Mouse (Mus musculus) megakaryocyte progenitor cell, adult 5-6 weeks (primary cell): Measurements from ENCODE around the gene Tac2. TPM values are rescaled to one million over a fixed set of nuclear protein-coding genes. Genes with fewer than 3 reads are reported as not detected.
"Not testable (repeated sequence)": the region's sequence is repeated elsewhere in the genome, so short reads cannot be mapped to it uniquely, and the experiment has no call there.

Experiments
- ATAC-seq: replicated peaks from 2 replicates; pipeline ENCODE4 v1.8.0; 2016; ENCODE audit warnings: mild to moderate bottlenecking, moderate TSS enrichment, inconsistent platforms; ENCODE audit not compliant: poor library complexity
- total RNA-seq, 2 experiments: library from RNA; stranded (forward) in 1 of 2; stranded (reverse) in 1 of 2; fragments of 157-497, 149-512 nt in 1 of 2; fragments of 200-1000 nt in 1 of 2; gene quantifications; 2 replicates each; pipeline versions ENCODE4 v1.2.3 to v1.2.4; 2015 to 2017

Tac2 gene
- total RNA-seq, 2 experiments from 2014 or later: 1.2 TPM; not detected in 1

DNA sequence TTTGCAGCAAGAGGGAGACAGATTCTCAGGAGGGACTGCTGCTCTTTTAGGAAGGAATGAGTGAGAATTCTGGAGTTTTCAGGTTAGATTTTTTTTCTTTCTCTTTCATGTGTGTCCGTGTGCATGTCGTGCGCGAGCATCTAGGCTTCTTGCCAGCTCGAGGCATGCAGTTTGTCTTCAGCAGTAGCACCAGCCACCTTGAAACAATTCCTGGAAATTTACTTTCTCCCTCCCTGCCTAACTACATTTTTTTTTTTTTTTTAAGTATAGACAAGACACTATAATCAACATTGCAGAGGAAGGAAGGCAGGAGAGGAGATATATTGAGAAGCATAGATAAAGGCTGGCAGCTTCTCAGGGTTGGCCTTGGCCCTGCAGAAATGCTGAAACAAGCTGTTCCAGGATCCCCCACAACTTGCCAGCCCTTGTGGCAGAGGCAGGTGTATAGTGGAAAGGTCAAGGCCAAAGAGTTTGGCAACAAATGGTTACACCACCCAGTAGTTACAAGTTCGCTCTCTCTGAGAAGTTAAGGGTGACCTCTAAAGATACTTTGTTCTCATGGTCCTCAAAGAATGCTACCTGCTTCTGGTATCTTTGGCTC lies 30.4 kb downstream of the Tac2 start:
- 0 out of 2 replicates have a peak, but pooled peaks have one; percentile 6 for ATAC-seq

DNA sequence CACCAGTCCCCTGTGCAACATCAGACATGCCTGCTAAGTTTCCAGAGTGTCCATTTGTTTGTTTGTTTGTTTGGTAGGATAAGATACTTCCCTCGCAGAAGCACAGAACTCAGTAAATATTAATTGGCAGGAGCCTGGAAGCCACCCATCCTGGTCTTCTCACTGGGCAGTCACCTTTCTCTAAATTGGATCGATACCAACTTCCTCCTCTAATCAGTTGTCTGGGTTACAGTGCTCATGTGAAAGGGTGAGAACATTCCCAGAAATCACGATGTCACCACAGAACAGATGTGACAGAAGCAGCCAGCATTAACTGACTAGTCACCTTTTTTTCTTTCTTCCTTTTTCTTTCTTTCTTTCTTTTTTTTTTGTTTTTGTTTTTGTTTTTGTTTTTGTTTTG lies 31.0 kb downstream of the Tac2 start:
- ATAC-seq: no peak

DNA sequence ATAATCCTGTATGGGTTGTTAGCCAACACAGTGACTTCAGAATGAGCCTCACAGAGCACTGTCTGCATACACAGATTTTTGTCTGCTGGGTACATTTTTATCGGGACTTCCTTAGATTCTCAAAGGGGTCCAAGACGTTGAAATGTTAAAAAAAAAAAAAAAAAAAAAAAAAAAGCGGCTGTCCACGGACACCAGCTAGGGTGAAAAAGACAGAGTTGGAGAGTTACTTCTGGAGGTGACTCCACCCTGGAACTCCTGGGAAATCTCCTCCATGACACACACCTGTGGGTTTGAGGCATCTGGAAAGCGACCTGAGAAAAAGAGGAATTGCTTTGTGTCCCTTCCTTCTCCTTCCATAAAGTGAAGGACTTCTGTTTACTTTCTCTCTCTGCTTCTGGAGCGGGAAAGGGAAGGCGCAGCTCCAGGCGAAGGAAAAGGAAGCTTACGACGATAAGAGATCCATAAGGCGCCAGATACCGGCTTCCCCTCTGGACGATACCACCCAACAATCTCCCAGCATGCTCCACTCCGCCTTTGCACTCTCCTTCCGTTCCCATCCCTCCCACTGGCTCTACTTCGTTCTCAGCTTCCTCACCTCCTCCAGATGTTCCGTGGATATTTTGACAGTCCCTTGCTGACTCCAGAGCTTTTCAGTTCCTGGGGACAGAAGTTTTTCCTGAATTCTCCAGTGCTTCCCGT lies 31.6 kb downstream of the Tac2 start:
- 0 out of 2 replicates have a peak, but pooled peaks have one; percentile 45 for ATAC-seq

DNA sequence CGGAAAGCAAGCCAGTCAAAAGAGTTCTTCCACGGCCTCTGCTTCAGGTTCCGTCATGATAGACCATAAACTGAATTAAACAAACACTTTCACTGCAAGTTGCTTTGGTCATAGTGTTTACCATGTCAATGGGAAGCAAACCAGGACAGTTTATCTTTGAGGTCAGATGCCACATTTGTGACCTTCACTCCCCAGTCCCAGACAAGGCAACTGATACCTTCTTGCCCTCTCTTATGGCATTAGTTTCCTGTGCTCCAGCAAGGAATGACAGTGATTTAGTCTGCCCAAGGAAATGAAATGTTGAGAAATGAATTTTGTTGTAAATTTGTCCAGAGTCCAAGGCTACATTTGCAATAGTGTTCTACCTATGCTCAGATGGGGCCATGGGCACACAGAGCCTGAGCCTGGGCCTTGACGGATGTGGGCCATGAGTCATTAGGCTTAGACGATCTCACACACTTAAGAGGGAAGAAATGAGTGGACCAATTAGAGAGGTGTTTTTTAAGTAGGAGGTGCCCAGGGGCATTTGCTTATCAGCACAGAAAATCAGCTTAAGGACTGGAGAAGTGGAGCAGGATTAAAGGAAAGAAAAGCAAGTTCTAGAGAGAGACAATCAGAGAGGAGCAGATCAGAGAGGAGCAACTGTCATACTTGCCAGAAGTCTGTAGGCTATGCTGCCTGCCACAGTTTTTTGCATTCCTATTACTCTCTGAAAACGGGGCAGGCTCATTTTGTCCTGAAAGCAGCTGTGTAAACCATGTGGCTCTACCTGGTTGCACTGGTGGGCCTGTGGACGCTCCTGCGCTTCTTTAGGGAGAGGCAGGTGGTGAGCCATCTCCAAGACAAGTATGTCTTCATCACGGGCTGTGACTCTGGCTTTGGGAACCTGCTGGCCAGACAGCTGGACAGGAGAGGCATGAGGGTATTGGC lies 35.2 kb downstream of the Tac2 start, which contains the start of the genes Rdh1 and Rdh16f1:
TSS of gene Rdh1 (plus strand) at position 541 of the 930 bp plus-strand sequence.
TSS of gene Rdh16f1 (plus strand) at position 607 of the 930 bp plus-strand sequence.
- no peak for ATAC-seq

DNA sequence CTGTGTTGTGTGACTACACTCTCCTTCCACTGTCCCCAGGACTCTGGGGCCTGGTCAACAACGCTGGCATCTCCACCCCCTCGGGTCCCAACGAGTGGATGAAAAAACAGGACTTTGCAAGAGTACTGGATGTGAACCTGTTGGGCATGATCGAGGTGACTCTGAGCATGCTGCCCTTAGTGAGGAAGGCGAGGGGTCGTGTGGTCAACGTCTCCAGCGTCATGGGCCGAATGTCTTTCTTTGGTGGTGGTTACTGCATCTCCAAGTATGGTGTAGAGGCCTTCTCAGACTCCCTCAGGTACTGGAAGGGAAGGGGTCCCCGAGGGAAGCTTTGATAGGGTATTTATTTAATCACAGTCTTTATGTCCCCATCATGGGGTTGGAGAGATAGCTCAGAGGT lies 38.6 kb downstream of the Tac2 start:
- not testable (repeated sequence) for ATAC-seq

DNA sequence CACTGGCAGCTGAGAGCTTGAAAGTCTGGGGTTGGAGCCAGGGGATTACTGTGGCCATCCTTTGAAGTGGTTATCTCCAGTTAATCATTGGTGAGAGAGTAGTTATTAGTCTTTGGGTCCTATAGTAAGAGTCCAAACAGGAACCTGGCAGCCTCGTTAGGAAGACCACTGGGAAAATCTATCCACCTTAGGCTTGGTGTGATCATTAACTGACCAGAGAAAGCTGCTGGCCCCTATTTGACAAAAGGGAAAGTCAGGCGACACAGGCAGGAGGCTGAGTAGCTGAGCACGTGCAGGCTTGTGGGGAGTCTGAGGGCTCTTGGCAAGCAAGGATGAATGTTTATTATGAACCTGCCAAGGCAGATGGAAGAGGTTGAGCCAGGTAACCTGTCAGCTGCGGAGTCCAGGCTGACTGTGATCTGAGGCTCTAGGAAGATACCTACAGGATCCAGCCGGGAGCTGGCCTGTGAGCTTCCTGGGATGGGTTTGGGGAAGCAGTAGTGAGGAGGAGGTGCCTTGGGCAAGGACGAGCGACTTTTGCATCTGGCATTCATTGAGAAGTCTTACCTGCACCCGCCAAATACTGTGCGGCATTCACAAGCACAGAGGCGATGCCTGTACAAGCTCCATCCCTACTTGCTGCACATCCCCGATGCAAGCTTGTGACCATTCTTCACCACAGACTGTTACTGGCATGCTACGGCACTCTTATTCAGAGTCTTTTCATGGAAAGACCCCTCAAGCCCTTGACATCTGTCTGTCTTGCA lies 39.8 kb downstream of the Tac2 start:
- ATAC-seq: no peak

DNA sequence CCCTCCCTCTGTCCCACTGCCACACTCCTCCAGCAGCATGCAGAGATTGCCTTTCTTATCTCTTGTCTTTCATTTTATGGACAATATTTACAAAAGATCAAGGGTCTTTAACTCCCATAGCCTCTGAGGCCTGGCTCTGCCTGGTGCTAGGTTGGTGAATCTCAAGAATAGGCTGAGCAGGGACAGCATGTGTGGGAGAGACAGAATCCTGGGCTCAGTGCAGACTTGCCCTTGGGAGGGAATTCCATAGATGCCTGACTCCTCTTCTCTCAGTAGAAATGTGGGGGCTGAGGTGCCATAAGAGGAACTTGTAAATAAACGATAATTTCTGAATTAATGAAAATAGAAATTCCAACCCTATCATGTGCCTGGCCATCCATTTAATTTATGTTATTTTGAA lies 42.3 kb downstream of the Tac2 start:
- no peak for ATAC-seq

DNA sequence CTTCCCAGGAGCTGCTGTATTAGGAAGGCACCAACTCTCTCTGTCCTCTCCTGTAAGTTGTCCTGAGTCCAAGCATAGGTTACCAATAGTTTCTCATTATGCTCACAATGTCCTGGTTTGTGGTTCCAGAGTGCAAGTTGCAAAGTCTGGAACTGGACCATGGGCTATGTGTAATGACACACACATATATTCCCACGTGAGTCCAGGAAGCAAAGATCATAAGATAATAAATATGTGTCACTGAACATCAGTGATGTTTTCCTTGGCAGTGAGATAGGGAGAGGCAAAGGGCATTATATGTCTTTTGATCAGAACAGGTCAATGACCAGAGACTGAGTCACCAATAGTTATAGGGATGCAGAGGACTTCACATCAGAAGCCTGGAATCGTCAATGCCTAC lies 51.7 kb downstream of the Tac2 start, which contains the start of gene Rdh9:
TSS of gene Rdh9 (plus strand) at position 376 of the 400 bp plus-strand sequence.
- ATAC-seq: no peak

Other genes starting within 250 kb of the Tac2 start
- gene Stac3, start 222.8 kb upstream of the Tac2 start, total RNA-seq (2015): 0.20 and 0.25 TPM in 2 replicates
- 1.1 TPM in 1 of 2 replicates, not detected in the other for gene Stac3, start 222.8 kb upstream of the Tac2 start, total RNA-seq (2017)
- not detected in 2 replicates for gene Ndufa4l2, start 209.5 kb upstream of the Tac2 start, total RNA-seq (2015)
- gene Ndufa4l2, start 209.5 kb upstream of the Tac2 start, total RNA-seq (2017): not detected in 2 replicates
- gene Shmt2, start 202.0 kb upstream of the Tac2 start, total RNA-seq (2015): 91.3 and 92.6 TPM in 2 replicates
- 95.8 and 100 TPM in 2 replicates for gene Shmt2, start 202.0 kb upstream of the Tac2 start, total RNA-seq (2017)
- not detected in 2 replicates for gene Nxph4, start 189.9 kb upstream of the Tac2 start, total RNA-seq (2015)
- gene Nxph4, start 189.9 kb upstream of the Tac2 start, total RNA-seq (2017): not detected in 2 replicates
- 9.8 and 10.0 TPM in 2 replicates for gene Lrp1, start 103.3 kb upstream of the Tac2 start, total RNA-seq (2015)
- 4.5 and 7.3 TPM in 2 replicates for gene Lrp1, start 103.3 kb upstream of the Tac2 start, total RNA-seq (2017)
- gene Stat6, start 81.5 kb upstream of the Tac2 start, total RNA-seq (2015): 27.3 and 29.6 TPM in 2 replicates
- gene Stat6, start 81.5 kb upstream of the Tac2 start, total RNA-seq (2017): 38.9 and 42.7 TPM in 2 replicates
- 15.7 and 19.8 TPM in 2 replicates for gene Nemp1, start 57.6 kb upstream of the Tac2 start, total RNA-seq (2015)
- 17.8 and 25.3 TPM in 2 replicates for gene Nemp1, start 57.6 kb upstream of the Tac2 start, total RNA-seq (2017)
- gene Nab2, start 55.9 kb upstream of the Tac2 start, total RNA-seq (2015): 2.4 and 2.6 TPM in 2 replicates
- 3.4 and 5.2 TPM in 2 replicates for gene Nab2, start 55.9 kb upstream of the Tac2 start, total RNA-seq (2017)
- 0.15 TPM in 1 of 2 replicates, not detected in the other for gene Myo1a, start 19.3 kb upstream of the Tac2 start, total RNA-seq (2015)
- 0.03 and 0.37 TPM in 2 replicates for gene Myo1a, start 19.3 kb upstream of the Tac2 start, total RNA-seq (2017)
- gene Zbtb39, start 15.1 kb downstream of the Tac2 start, total RNA-seq (2015): 4.7 and 5.1 TPM in 2 replicates
- gene Zbtb39, start 15.1 kb downstream of the Tac2 start, total RNA-seq (2017): 2.0 and 3.0 TPM in 2 replicates
- not detected in 2 replicates for gene Gpr182, start 27.3 kb downstream of the Tac2 start, total RNA-seq (2015)
- not detected in 2 replicates for gene Gpr182, start 27.3 kb downstream of the Tac2 start, total RNA-seq (2017)
- gene Rdh1, start 35.2 kb downstream of the Tac2 start, total RNA-seq (2015): not detected in 2 replicates
- not detected in 2 replicates for gene Rdh1, start 35.2 kb downstream of the Tac2 start, total RNA-seq (2017)
- not detected in 2 replicates for gene Rdh16f1, start 35.3 kb downstream of the Tac2 start, total RNA-seq (2015)
- gene Rdh16f1, start 35.3 kb downstream of the Tac2 start, total RNA-seq (2017): not detected in 2 replicates
- not detected in 2 replicates for gene Rdh9, start 51.9 kb downstream of the Tac2 start, total RNA-seq (2015)
- gene Rdh9, start 51.9 kb downstream of the Tac2 start, total RNA-seq (2017): not detected in 2 replicates
- not detected in 2 replicates for gene Rdh16, start 76.7 kb downstream of the Tac2 start, total RNA-seq (2015)
- not detected in 2 replicates for gene Rdh16, start 76.7 kb downstream of the Tac2 start, total RNA-seq (2017)
- not detected in 2 replicates for gene Rdh19, start 125.5 kb downstream of the Tac2 start, total RNA-seq (2015)
- not detected in 2 replicates for gene Rdh19, start 125.5 kb downstream of the Tac2 start, total RNA-seq (2017)
- gene Rdh16f2, start 142.0 kb downstream of the Tac2 start, total RNA-seq (2015): not detected in 2 replicates
- not detected in 2 replicates for gene Rdh16f2, start 142.0 kb downstream of the Tac2 start, total RNA-seq (2017)
- gene Rdh7, start 164.3 kb downstream of the Tac2 start, total RNA-seq (2015): not detected in 2 replicates
- gene Rdh7, start 164.3 kb downstream of the Tac2 start, total RNA-seq (2017): not detected in 2 replicates
- not detected in 2 replicates for gene Sdr9c7, start 174.0 kb downstream of the Tac2 start, total RNA-seq (2015)
- gene Sdr9c7, start 174.0 kb downstream of the Tac2 start, total RNA-seq (2017): not detected in 2 replicates